Mouse (Mus musculus): ENCODE measurements at regions not wholly inside any gene's neighbourhood (a gene's known extent, or its start where the extent isn't known, plus 50 kb on each side); places are given as distances from the start of the nearest gene placed in this dataset.

- Histone ChIP-seq H3K27me3 (ENCODE audit: low read depth, poor library complexity, severe bottlenecking) (no peaks in the 10 kb centered on the region), H3K27ac (no peak overlapping the region), H3K4me1 (0 out of 2 replicates have a peak, but pooled peaks cover 4% of the 10 kb centered on the region), H3K4me3 (no peak overlapping the region), H3K9me3 (replicated peaks) (no peaks in the 10 kb centered on the region), H3K36me3 (no peaks in the 10 kb centered on the region)
- DNase-seq (ENCODE audit: low spot score) = no peak
- WGBS = 57% methylated on average over 12 of the region's 12 CpGs
Observed at GRCm38 (mm10) chr3:115793344-115794059, 78.6 kb upstream of the S1pr1 start.

- Histone ChIP-seq H3K4me1 (no peaks in the 10 kb centered on the region), H3K27ac (no peak overlapping the region), H3K4me3 (no peak overlapping the region), H3K9me3 (replicated peaks) (no peaks in the 10 kb centered on the region), H3K36me3 (no peaks in the 10 kb centered on the region), H3K27me3 (ENCODE audit: low read depth, poor library complexity, severe bottlenecking) (no peaks in the 10 kb centered on the region)
- no peak for DNase-seq (ENCODE audit: low spot score)
- WGBS = 92% methylated on average over 10 of the region's 10 CpGs
Observed at GRCm38 (mm10) chr3:115799326-115799725, 84.5 kb upstream of the S1pr1 start.

- H3K27ac ChIP-seq = no peak overlapping the region
- no peaks in the 10 kb centered on the region for H3K4me1 ChIP-seq
- no peak overlapping the region for H3K4me3 ChIP-seq
- H3K36me3 ChIP-seq = no peaks in the 10 kb centered on the region
- DNase-seq (ENCODE audit: low spot score) = no peak
- H3K27me3 ChIP-seq (ENCODE audit: low read depth, poor library complexity, severe bottlenecking) = no peaks in the 10 kb centered on the region
- H3K9me3 ChIP-seq (replicated peaks) = no peaks in the 10 kb centered on the region
- WGBS = 83% methylated on average over 2 of the region's 2 CpGs
Observed at GRCm38 (mm10) chr3:115799981-115800380, 85.1 kb upstream of the S1pr1 start.

GRCm38 (mm10) chr3:115800873-115801272 is 86.0 kb upstream of the S1pr1 start:
- no peak overlapping the region for H3K27ac ChIP-seq
- H3K4me1 ChIP-seq = no peaks in the 10 kb centered on the region
- H3K9me3 ChIP-seq (replicated peaks) = no peaks in the 10 kb centered on the region
- H3K4me3 ChIP-seq = no peak overlapping the region
- H3K36me3 ChIP-seq = no peaks in the 10 kb centered on the region
- no peak for DNase-seq (ENCODE audit: low spot score)
- H3K27me3 ChIP-seq (ENCODE audit: low read depth, poor library complexity, severe bottlenecking) = no peaks in the 10 kb centered on the region
- 54% methylated on average over 5 of the region's 5 CpGs for WGBS

GRCm38 (mm10) chr3:115801581-115802200 is 85.9 kb upstream of the Dph5 start:
- Histone ChIP-seq H3K9me3 (replicated peaks) (no peaks in the 10 kb centered on the region), H3K36me3 (no peaks in the 10 kb centered on the region), H3K4me1 (no peaks in the 10 kb centered on the region), H3K27ac (no peak overlapping the region), H3K4me3 (no peak overlapping the region), H3K27me3 (ENCODE audit: low read depth, poor library complexity, severe bottlenecking) (no peaks in the 10 kb centered on the region)
- 87% methylated on average over 5 of the region's 5 CpGs for WGBS
- no peak for DNase-seq (ENCODE audit: low spot score)

- Histone ChIP-seq H3K27me3 (ENCODE audit: low read depth, poor library complexity, severe bottlenecking) (no peaks in the 10 kb centered on the region), H3K9me3 (replicated peaks) (no peaks in the 10 kb centered on the region), H3K4me3 (no peak overlapping the region), H3K36me3 (no peaks in the 10 kb centered on the region), H3K27ac (no peak overlapping the region), H3K4me1 (no peaks in the 10 kb centered on the region)
- no peak for DNase-seq (ENCODE audit: low spot score)
- WGBS = 82% methylated on average over 3 of the region's 3 CpGs
Observed at GRCm38 (mm10) chr3:115804616-115805015, 83.0 kb upstream of the Dph5 start.

- no peak for DNase-seq (ENCODE audit: low spot score)
- Histone ChIP-seq H3K27me3 (ENCODE audit: low read depth, poor library complexity, severe bottlenecking) (no peaks in the 10 kb centered on the region), H3K36me3 (no peaks in the 10 kb centered on the region), H3K9me3 (replicated peaks) (no peaks in the 10 kb centered on the region), H3K4me1 (no peaks in the 10 kb centered on the region), H3K27ac (no peak overlapping the region), H3K4me3 (no peak overlapping the region)
- WGBS = 85% methylated on average over 3 of the region's 3 CpGs
Observed at GRCm38 (mm10) chr3:115807032-115807431, 80.6 kb upstream of the Dph5 start.

GRCm38 (mm10) chr3:115815168-115815567 is 72.5 kb upstream of the Dph5 start:
- Histone ChIP-seq H3K4me1 (peaks cover 4% of the 10 kb centered on the region; the same call in 1 of the 2 replicates), H3K36me3 (no peaks in the 10 kb centered on the region), H3K27me3 (ENCODE audit: low read depth, poor library complexity, severe bottlenecking) (no peaks in the 10 kb centered on the region), H3K27ac (no peak overlapping the region), H3K4me3 (no peak overlapping the region), H3K9me3 (replicated peaks) (no peaks in the 10 kb centered on the region)
- 73% methylated on average over 4 of the region's 4 CpGs for WGBS
- no peak for DNase-seq (ENCODE audit: low spot score)

GRCm38 (mm10) chr3:115815571-115816156 is 72.0 kb upstream of the Dph5 start:
- 79% methylated on average over 12 of the region's 12 CpGs for WGBS
- Histone ChIP-seq H3K27ac (peak overlapping the region; percentile 39; the same call in 1 of the 2 replicates), H3K9me3 (replicated peaks) (no peaks in the 10 kb centered on the region), H3K4me3 (no peak overlapping the region), H3K27me3 (ENCODE audit: low read depth, poor library complexity, severe bottlenecking) (no peaks in the 10 kb centered on the region), H3K36me3 (no peaks in the 10 kb centered on the region), H3K4me1 (peaks cover 4% of the 10 kb centered on the region; the same call in 1 of the 2 replicates)
- no peak for DNase-seq (ENCODE audit: low spot score)

- no peak for DNase-seq (ENCODE audit: low spot score)
- Histone ChIP-seq H3K36me3 (no peaks in the 10 kb centered on the region), H3K27ac (no peak overlapping the region), H3K4me1 (peaks cover 4% of the 10 kb centered on the region; the same call in 1 of the 2 replicates), H3K4me3 (no peak overlapping the region), H3K27me3 (ENCODE audit: low read depth, poor library complexity, severe bottlenecking) (no peaks in the 10 kb centered on the region), H3K9me3 (replicated peaks) (no peaks in the 10 kb centered on the region)
- 89% methylated on average over 6 of the region's 6 CpGs for WGBS
Observed at GRCm38 (mm10) chr3:115816328-115817160, 71.1 kb upstream of the Dph5 start.

GRCm38 (mm10) chr3:115817771-115818170 is 69.9 kb upstream of the Dph5 start:
- Histone ChIP-seq H3K27me3 (ENCODE audit: low read depth, poor library complexity, severe bottlenecking) (no peaks in the 10 kb centered on the region), H3K36me3 (no peaks in the 10 kb centered on the region), H3K4me3 (no peak overlapping the region), H3K9me3 (replicated peaks) (no peaks in the 10 kb centered on the region), H3K4me1 (peaks cover 4% of the 10 kb centered on the region; the same call in 1 of the 2 replicates), H3K27ac (no peak overlapping the region)
- WGBS = 94% methylated on average over 5 of the region's 5 CpGs
- no peak for DNase-seq (ENCODE audit: low spot score)

- no peaks in the 10 kb centered on the region for H3K36me3 ChIP-seq
- 72% methylated on average over 7 of the region's 7 CpGs for WGBS
- H3K27me3 ChIP-seq (ENCODE audit: low read depth, poor library complexity, severe bottlenecking) = no peaks in the 10 kb centered on the region
- H3K9me3 ChIP-seq (replicated peaks) = no peaks in the 10 kb centered on the region
- H3K27ac ChIP-seq = no peak overlapping the region
- no peak for DNase-seq (ENCODE audit: low spot score)
- no peak overlapping the region for H3K4me3 ChIP-seq
- H3K4me1 ChIP-seq = peaks cover 4% of the 10 kb centered on the region; the same call in 1 of the 2 replicates
Observed at GRCm38 (mm10) chr3:115818734-115819133, 68.9 kb upstream of the Dph5 start.
